Mouse (Mus musculus) spleen, adult 2 months (tissue): ENCODE measurements around the gene Ppp2r5b.

Source experiments
- CTCF ChIP-seq: fragments of 200-500 bp; IDR thresholded peaks from 2 replicates; pipeline ENCODE4 v1.5.1; 2011; ENCODE audit warnings: mild to moderate bottlenecking, inconsistent platforms; ENCODE audit not compliant: insufficient read depth, insufficient read length, insufficient replicate concordance; ENCODE audit errors: extremely low read depth
- POLR2A ChIP-seq: fragments of 200-500 bp; IDR thresholded peaks from 2 replicates; pipeline ENCODE4 v1.6.1; 2011; ENCODE audit warnings: low read depth, low read length, inconsistent platforms

GRCm38 (mm10) chr19:6270661-6271060, 35.0 kb upstream of the Ppp2r5b start:
- TF ChIP-seq CTCF = no peak
- no peak for TF ChIP-seq POLR2A
